Mouse (Mus musculus): ENCODE measurements around the gene Taf4.

GRCm38 (mm10) chr2:179929166-179929565, 47.3 kb downstream of the Taf4 start:
- TF ChIP-seq CTCF (IDR thresholded peaks at IDR 0.05) (no peak), POLR2A (IDR thresholded peaks at IDR 0.05; ENCODE audit: insufficient read depth, low read depth, low read length) (no peak)
